Mouse (Mus musculus) brain, embryonic 18.5 days (tissue): ENCODE measurements around the gene Plekhg5.
"Not testable (repeated sequence)": the region's sequence is repeated elsewhere in the genome, so short reads cannot be mapped to it uniquely, and the experiment has no call there.

Experiments used
- DNase-seq: peaks from one replicate; pipeline ENCODE4 v3.0.0-alpha.2; 2012; ENCODE audit warnings: low read depth, low spot score

Plekhg5 gene

GRCm38 (mm10) chr4:152072121-152072601 lies at the start of gene Plekhg5:
Gene Plekhg5 (plus strand): TSS chr4:152072498.
- no peak for DNase-seq

GRCm38 (mm10) chr4:152022506-152022905 lies 49.8 kb upstream of the Plekhg5 start:
- no peak for DNase-seq

GRCm38 (mm10) chr4:152024525-152024924 lies 47.8 kb upstream of the Plekhg5 start:
- DNase-seq = no peak

GRCm38 (mm10) chr4:152026751-152027508 lies 45.4 kb upstream of the Plekhg5 start:
- no peak for DNase-seq

- DNase-seq = peak; percentile 92
These were observed 44.8 kb upstream of the Plekhg5 start, which contains the start of gene Zbtb48 for GRCm38 (mm10) chr4:152027524-152027923. Gene Zbtb48 (minus strand): TSS chr4:152027671.

GRCm38 (mm10) chr4:152028456-152028855 lies 43.8 kb upstream of the Plekhg5 start:
- no peak for DNase-seq

GRCm38 (mm10) chr4:152029087-152029486 lies 43.2 kb upstream of the Plekhg5 start:
- no peak for DNase-seq

GRCm38 (mm10) chr4:152029997-152030396 lies 42.3 kb upstream of the Plekhg5 start:
- no peak for DNase-seq

- DNase-seq = no peak
These were observed 39.4 kb upstream of the Plekhg5 start for GRCm38 (mm10) chr4:152032922-152033321.

GRCm38 (mm10) chr4:152036464-152036863 lies 35.8 kb upstream of the Plekhg5 start:
- DNase-seq = not testable (repeated sequence)

- DNase-seq = no peak
These were observed 33.9 kb upstream of the Plekhg5 start, which contains the start of gene Tas1r1 for GRCm38 (mm10) chr4:152038225-152038984. Gene Tas1r1 (minus strand): TSS chr4:152038568.

- peak; percentile 72 for DNase-seq
These were observed 33.1 kb upstream of the Plekhg5 start, which contains the start of gene Nol9 for GRCm38 (mm10) chr4:152038985-152039830. Gene Nol9 (plus strand): TSS chr4:152039321.

GRCm38 (mm10) chr4:152039831-152040310 lies 32.4 kb upstream of the Plekhg5 start:
- DNase-seq = no peak

- DNase-seq = no peak
These were observed 30.2 kb upstream of the Plekhg5 start for GRCm38 (mm10) chr4:152041924-152042641.

GRCm38 (mm10) chr4:152043171-152043570 lies 29.1 kb upstream of the Plekhg5 start:
- no peak for DNase-seq

- no peak for DNase-seq
These were observed 27.7 kb upstream of the Plekhg5 start for GRCm38 (mm10) chr4:152044609-152045008.

GRCm38 (mm10) chr4:152062390-152063110 lies 9.7 kb upstream of the Plekhg5 start:
- no peak for DNase-seq

GRCm38 (mm10) chr4:152067280-152067679 lies 5.0 kb upstream of the Plekhg5 start:
- DNase-seq = no peak

GRCm38 (mm10) chr4:152068166-152068724 lies 4.1 kb upstream of the Plekhg5 start:
- no peak for DNase-seq

- no peak for DNase-seq
These were observed 3.1 kb upstream of the Plekhg5 start for GRCm38 (mm10) chr4:152069245-152069644.
